ENCODE assay signal across 22 mouse cellular contexts in the genomic region with DNA sequence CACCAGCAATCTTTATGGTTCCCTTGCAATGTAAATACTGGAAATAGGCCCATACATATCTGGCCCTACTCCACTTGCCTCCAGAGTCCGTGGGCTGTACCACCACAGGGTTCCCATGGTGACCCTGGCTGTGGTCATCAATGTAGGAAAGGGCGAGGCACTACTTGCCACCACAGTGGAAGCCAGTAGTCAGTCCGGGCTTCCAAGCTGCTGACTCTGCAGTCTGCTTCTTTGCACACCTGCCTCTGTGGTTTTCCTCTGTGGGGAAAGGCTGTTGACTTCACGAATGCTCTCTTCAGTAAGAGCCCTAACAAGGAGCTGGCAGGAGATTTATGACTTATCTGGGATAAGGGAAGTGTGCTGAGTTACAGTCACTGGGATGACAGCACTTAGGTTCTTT. TPM values are rescaled to one million over a fixed set of nuclear protein-coding genes. Genes with fewer than 3 reads are reported as not detected.
DNase-seq lines count a peak whose midpoint lies in the region; ATAC-seq and TF ChIP-seq lines count a peak whose summit lies in the region.
"Had no signal": no experiment of that assay in that cellular context is flagged by ENCODE, and none has a peak within 500 bp of the region (broad histone marks: within the 10 kb centered on the region; RNA-seq: fewer than 3 reads in every experiment).

No protein-coding gene starts in this region.

- H3K9ac ChIP-seq in heart, adult 2 months (ENCODE audit: low read depth, low read length): no peak overlapping the region
- no peak overlapping the region for H3K9ac ChIP-seq in forebrain, embryonic 13.5 days
- no peak overlapping the region for H3K9ac ChIP-seq in forebrain, postnatal 0 days
- H3K9ac ChIP-seq: forebrain, embryonic 12.5 days; heart, embryonic 13.5 days; hindbrain, embryonic 14.5 days; limb, embryonic 15.5 days had no signal

- no peak overlapping the region for H3K4me2 ChIP-seq in forebrain, embryonic 13.5 days
- no peak overlapping the region for H3K4me2 ChIP-seq in forebrain, postnatal 0 days (ENCODE audit: low read depth)
- H3K4me2 ChIP-seq: forebrain, embryonic 12.5 days; heart, embryonic 13.5 days; hindbrain, embryonic 14.5 days; limb, embryonic 15.5 days had no signal

- no peaks in the 10 kb centered on the region for H3K36me3 ChIP-seq in heart, adult 2 months (ENCODE audit: control insufficient read depth, insufficient read depth, low read length)
- H3K36me3 ChIP-seq in small intestine, adult 2 months (ENCODE audit: control insufficient read depth, insufficient read depth, low read length): no peaks in the 10 kb centered on the region
- no peaks in the 10 kb centered on the region for H3K36me3 ChIP-seq in forebrain, embryonic 13.5 days (ENCODE audit: poor library complexity, severe bottlenecking)
- H3K36me3 ChIP-seq in forebrain, postnatal 0 days (ENCODE audit: insufficient read depth): no peaks in the 10 kb centered on the region
- H3K36me3 ChIP-seq: forebrain, embryonic 12.5 days; G1E; heart, embryonic 13.5 days; limb, embryonic 15.5 days had no signal

- ATAC-seq in forebrain, embryonic 13.5 days: no peak
- no peak for ATAC-seq in forebrain, postnatal 0 days
- ATAC-seq: activated CD4-positive, CD25-positive, alpha-beta regulatory T cell, adult 4 months; lung, postnatal 0 days; midbrain, embryonic 16.5 days had no signal

- 67% methylated on average over 4 of the region's 4 CpGs for WGBS in heart, adult 2 months
- WGBS in small intestine, adult 2 months: 25% methylated on average over 4 of the region's 4 CpGs
- 82% methylated on average over 4 of the region's 4 CpGs for WGBS in forebrain, embryonic 13.5 days
- WGBS in forebrain, postnatal 0 days: 79% methylated on average over 4 of the region's 4 CpGs

- TF ChIP-seq EP300 in heart, adult 2 months (IDR thresholded peaks at IDR 0.05; ENCODE audit: insufficient read depth, low read depth, low read length): no peak

- no peak overlapping the region for H3K27ac ChIP-seq in heart, adult 2 months
- 0 out of 2 replicates have a peak overlapping the region, but pooled peaks have one; percentile 14 for H3K27ac ChIP-seq in small intestine, adult 2 months (ENCODE audit: insufficient read depth, low read depth, low read length)
- H3K27ac ChIP-seq in forebrain, embryonic 13.5 days: no peak overlapping the region
- no peak overlapping the region for H3K27ac ChIP-seq in forebrain, postnatal 0 days (ENCODE audit: low read depth, low read length)
- H3K27ac ChIP-seq: forebrain, embryonic 12.5 days; heart, embryonic 13.5 days; hindbrain, embryonic 14.5 days; limb, embryonic 15.5 days had no signal

- intact Hi-C loops in heart, adult 2 months (cut with DNase I): no loop called here

- TF ChIP-seq POLR2A in heart, adult 2 months (IDR thresholded peaks at IDR 0.05; ENCODE audit: insufficient read depth, low read depth, low read length): no peak
- no peak for TF ChIP-seq POLR2A in small intestine, adult 2 months (IDR thresholded peaks at IDR 0.05; ENCODE audit: low read depth, low read length)

- no peaks in the 10 kb centered on the region for H3K9me3 ChIP-seq in forebrain, embryonic 13.5 days (replicated peaks)
- H3K9me3 ChIP-seq in forebrain, postnatal 0 days (ENCODE audit: low read length): no peaks in the 10 kb centered on the region
- H3K9me3 ChIP-seq: forebrain, embryonic 12.5 days; G1E; heart, embryonic 13.5 days; limb, embryonic 15.5 days had no signal

- H3K27me3 ChIP-seq in heart, adult 2 months (ENCODE audit: control insufficient read depth, insufficient read depth, low read length): no peaks in the 10 kb centered on the region
- no peaks in the 10 kb centered on the region for H3K27me3 ChIP-seq in small intestine, adult 2 months (ENCODE audit: control insufficient read depth, insufficient read depth, low read length)
- no peaks in the 10 kb centered on the region for H3K27me3 ChIP-seq in forebrain, embryonic 13.5 days
- no peaks in the 10 kb centered on the region for H3K27me3 ChIP-seq in forebrain, postnatal 0 days (ENCODE audit: insufficient read depth, low read length)
- H3K27me3 ChIP-seq: forebrain, embryonic 12.5 days; heart, embryonic 13.5 days; limb, embryonic 15.5 days had no signal

- H3K4me1 ChIP-seq in heart, adult 2 months (ENCODE audit: control insufficient read depth, insufficient read depth, low read length): no peaks in the 10 kb centered on the region
- H3K4me1 ChIP-seq in small intestine, adult 2 months (ENCODE audit: control insufficient read depth, insufficient read depth, insufficient read length, low read length): peaks cover 4% of the 10 kb centered on the region; the same call in 1 of the 2 replicates
- H3K4me1 ChIP-seq in forebrain, embryonic 13.5 days: no peaks in the 10 kb centered on the region
- H3K4me1 ChIP-seq in forebrain, postnatal 0 days (ENCODE audit: insufficient read depth): no peaks in the 10 kb centered on the region
- H3K4me1 ChIP-seq: forebrain, embryonic 12.5 days; heart, embryonic 13.5 days; limb, embryonic 15.5 days had no signal

- H3K4me3 ChIP-seq in heart, adult 2 months: no peak overlapping the region
- no peak overlapping the region for H3K4me3 ChIP-seq in small intestine, adult 2 months (ENCODE audit: low read depth, low read length)
- H3K4me3 ChIP-seq in forebrain, embryonic 13.5 days: no peak overlapping the region
- H3K4me3 ChIP-seq in forebrain, postnatal 0 days (ENCODE audit: low read depth, low read length): no peak overlapping the region
- H3K4me3 ChIP-seq: forebrain, embryonic 12.5 days; heart, embryonic 13.5 days; limb, embryonic 15.5 days had no signal

- no peaks in the 10 kb centered on the region for H3K79me2 ChIP-seq in heart, adult 2 months (replicated peaks; ENCODE audit: control insufficient read depth, insufficient read depth, low read length)

- no peak for TF ChIP-seq CTCF in heart, adult 2 months (IDR thresholded peaks at IDR 0.05)
- no peak for TF ChIP-seq CTCF in small intestine, adult 2 months (IDR thresholded peaks at IDR 0.05; ENCODE audit: extremely low read depth, insufficient read length, insufficient replicate concordance, low read depth, low read length)
- no peak for TF ChIP-seq CTCF in forebrain, postnatal 0 days (IDR thresholded peaks at IDR 0.05; ENCODE audit: low read depth)

- peak; percentile 72 for DNase-seq in heart, adult 11 months
- DNase-seq in heart, adult 2 months: no peak
- DNase-seq in induced T-regulatory cell, adult 2 months (ENCODE audit: low read depth): peak; percentile 63
- peak; percentile 30 to 57 for DNase-seq in thymus, postnatal 36 days
- no peak for DNase-seq in forebrain, postnatal 0 days
- DNase-seq in adrenal gland, postnatal 36 days: no peak
- DNase-seq: adrenal gland, postnatal 14 days; cerebellum, adult 11 months; kidney, adult 2 months; kidney, postnatal 25 days had no signal

RNA-seq across cellular contexts. Expression of gene Asb14, which starts 15.6 kb away (rescaled TPM):
- 10 to 100 TPM; 84.6 to 95.5 TPM for total RNA-seq in heart, adult 2 months (2021)
- polyA plus RNA-seq in heart, adult 2 months (2012; rRNA removed): 87.8 and 148 TPM in 2 replicates
- polyA plus RNA-seq in small intestine, adult 2 months (2012; rRNA removed): not detected in 2 replicates
- 0.11 TPM in 1 of 2 replicates, not detected in the other for polyA plus RNA-seq in forebrain, embryonic 13.5 days (2015; fragmentation: Nextera tagmentation; extraction: Ambion mirVana)
- total RNA-seq in forebrain, postnatal 0 days (2014; rRNA removed): 0.38 TPM in 2 replicates
- 0.13 and 0.16 TPM in 2 replicates for polyA plus RNA-seq in forebrain, postnatal 0 days (2015; fragmentation: Nextera tagmentation; extraction: Ambion mirVana)
- not detected for total RNA-seq in adrenal gland, postnatal 36 days (2021)
- total RNA-seq: adrenal gland, postnatal 14 days; left cerebral cortex, adult 18-20 months had no signal
- polyA plus RNA-seq: embryonic facial prominence, embryonic 11.5 days; G1E had no signal

Comparison
In these comparisons a context has a peak if more than half of its experiments do, and no peak if none do; other contexts are left out.
1. DNase-seq: peak in heart, adult 11 months (single experiment), induced T-regulatory cell, adult 2 months (single experiment) and thymus, postnatal 36 days (2 of 2); none in heart, adult 2 months (0 of 2), forebrain, postnatal 0 days (single experiment) and adrenal gland, postnatal 36 days (0 of 2).
2. RNA of gene Asb14, which starts 15.6 kb away (polyA plus RNA-seq): 87.8 to 148 TPM in heart, adult 2 months; 0.13 to 0.16 TPM in forebrain, postnatal 0 days, 0.11 TPM in forebrain, embryonic 13.5 days and not detected in small intestine, adult 2 months; every median in the first group is over 10 times any median in the second.